Mouse (Mus musculus) midbrain, embryonic 13.5 days (tissue): ENCODE measurements around the gene Txndc16. TPM values are rescaled to one million over a fixed set of nuclear protein-coding genes. Genes with fewer than 3 reads are reported as not detected.

Experiments used
- ATAC-seq: fragments of 200-750 bp; cut with Nextera tagmentation; 2 replicates; pipeline ENCODE4 v1.8.0; 2017; ENCODE audit warnings: mild to moderate bottlenecking, moderate TSS enrichment, moderate library complexity
- H3K27ac ChIP-seq: fragments of 300-500 bp; sonication (generic); 2 replicates; pipeline ENCODE4 v1.5.1; 2015; ENCODE audit warnings: inconsistent platforms, mild to moderate bottlenecking, moderate library complexity
- H3K27me3 ChIP-seq: fragments of 300-500 bp; sonication (generic); 2 replicates; pipeline ENCODE4 v1.6.1; 2015; ENCODE audit warnings: mild to moderate bottlenecking, inconsistent platforms
- H3K36me3 ChIP-seq: fragments of 300-500 bp; sonication (generic); 2 replicates; pipeline ENCODE4 v1.6.1; 2015; ENCODE audit warnings: mild to moderate bottlenecking, inconsistent platforms
- H3K4me1 ChIP-seq: fragments of 300-500 bp; sonication (generic); replicated peaks from 2 replicates; pipeline ENCODE4 v1.6.1; 2015; ENCODE audit warnings: inconsistent platforms
- H3K4me2 ChIP-seq: fragments of 300-500 bp; sonication (generic); replicated peaks from 2 replicates; pipeline ENCODE4 v1.6.1; 2015; ENCODE audit warnings: moderate library complexity, mild to moderate bottlenecking, inconsistent platforms
- H3K4me3 ChIP-seq: fragments of 300-500 bp; sonication (generic); replicated peaks from 2 replicates; pipeline ENCODE4 v1.5.1; 2015; ENCODE audit warnings: mild to moderate bottlenecking, inconsistent platforms
- H3K9ac ChIP-seq: fragments of 300-500 bp; sonication (generic); replicated peaks from 2 replicates; pipeline ENCODE4 v1.6.1; 2015; ENCODE audit warnings: mild to moderate bottlenecking, inconsistent platforms
- H3K9me3 ChIP-seq: fragments of 300-500 bp; sonication (generic); 2 replicates; pipeline ENCODE4 v1.6.1; 2016; ENCODE audit warnings: mild to moderate bottlenecking, inconsistent platforms
- WGBS: fragments of 180-500 bp; shearing (Covaris S2); methylation state at CpG from one replicate; pipeline ENCODE4 v1.1.7; 2015; 5-methylcytosine and 5-hydroxymethylcytosine counted together
- polyA plus RNA-seq: library from polyadenylated mRNA; unstranded; fragments of >200 nt; fragmentation: Nextera tagmentation; extraction: Ambion mirVana; gene quantifications from 2 replicates; pipeline ENCODE4 v1.2.1, GENCODE M21; 2015

Gene Txndc16
- 29.9 and 30.5 TPM in 2 replicates for polyA plus RNA-seq

- Histone ChIP-seq H3K27me3 (no peaks in the 10 kb centered on the region), H3K4me2 (peak within 1 kb of the TSS; percentile 68), H3K4me1 (peaks cover 26% of the 10 kb centered on the region), H3K27ac (peak within 1 kb of the TSS; percentile 98), H3K9ac (peak within 1 kb of the TSS; percentile 97), H3K4me3 (peak within 1 kb of the TSS; percentile 96), H3K36me3 (no peaks in the 10 kb centered on the region), H3K9me3 (no peaks in the 10 kb centered on the region)
- ATAC-seq: peak; percentile 59
- WGBS: under 1% methylated on average over 57 of the region's 59 CpGs
These were observed at the start of gene Txndc16 for GRCm38 (mm10) chr14:45220090-45220956. TSS of gene Txndc16 (minus strand) at chr14:45220328.

GRCm38 (mm10) chr14:45263831-45264592 lies 43.9 kb upstream of the Txndc16 start:
- no peak overlapping the region for H3K27ac ChIP-seq
- no peak overlapping the region for H3K4me3 ChIP-seq

GRCm38 (mm10) chr14:45251548-45252076 lies 31.5 kb upstream of the Txndc16 start:
- Histone ChIP-seq H3K4me1 (peaks cover 2% of the 10 kb centered on the region; the same call in 1 of the 2 replicates), H3K36me3 (peaks cover 13% of the 10 kb centered on the region)
- 93% methylated on average over 4 of the region's 4 CpGs for WGBS

More at GRCm38 (mm10) chr14:45263831-45264592, 43.9 kb upstream of the Txndc16 start:
- WGBS: 84% methylated on average over 3 of the region's 3 CpGs
- Histone ChIP-seq H3K4me2 (no peak overlapping the region), H3K36me3 (peaks cover 34% of the 10 kb centered on the region), H3K9me3 (no peaks in the 10 kb centered on the region), H3K4me1 (no peaks in the 10 kb centered on the region), H3K9ac (no peak overlapping the region), H3K27me3 (no peaks in the 10 kb centered on the region)
- no peak for ATAC-seq

GRCm38 (mm10) chr14:45241613-45242012 lies 21.5 kb upstream of the Txndc16 start:
- no peak overlapping the region for H3K4me3 ChIP-seq
- no peak overlapping the region for H3K27ac ChIP-seq
- H3K4me1 ChIP-seq: no peaks in the 10 kb centered on the region
- peaks cover 2% of the 10 kb centered on the region for H3K36me3 ChIP-seq
- ATAC-seq: no peak
- no peak overlapping the region for H3K4me2 ChIP-seq
- no peaks in the 10 kb centered on the region for H3K9me3 ChIP-seq
- no peak overlapping the region for H3K9ac ChIP-seq
- 41% methylated on average over 1 of the region's 1 CpGs for WGBS
- H3K27me3 ChIP-seq: no peaks in the 10 kb centered on the region

More at GRCm38 (mm10) chr14:45251548-45252076, 31.5 kb upstream of the Txndc16 start:
- no peak for ATAC-seq
- H3K9ac ChIP-seq: no peak overlapping the region
- no peak overlapping the region for H3K27ac ChIP-seq
- no peak overlapping the region for H3K4me3 ChIP-seq
- no peaks in the 10 kb centered on the region for H3K27me3 ChIP-seq
- no peaks in the 10 kb centered on the region for H3K9me3 ChIP-seq
- no peak overlapping the region for H3K4me2 ChIP-seq

GRCm38 (mm10) chr14:45239042-45239441 lies 18.9 kb upstream of the Txndc16 start:
- Histone ChIP-seq H3K4me1 (no peaks in the 10 kb centered on the region), H3K27me3 (no peaks in the 10 kb centered on the region), H3K9ac (no peak overlapping the region), H3K9me3 (no peaks in the 10 kb centered on the region), H3K36me3 (no peaks in the 10 kb centered on the region), H3K4me3 (no peak overlapping the region), H3K27ac (no peak overlapping the region), H3K4me2 (no peak overlapping the region)
- WGBS: 85% methylated on average over 2 of the region's 2 CpGs
- no peak for ATAC-seq

GRCm38 (mm10) chr14:45220957-45221630 lies 966 bp upstream of the Txndc16 start:
- 8% methylated on average over 11 of the region's 11 CpGs for WGBS
- H3K4me1 ChIP-seq: peaks cover 26% of the 10 kb centered on the region
- ATAC-seq: no peak

GRCm38 (mm10) chr14:45219281-45220089 lies 643 bp downstream of the Txndc16 start, which contains the start of gene Gpr137c:
TSS of gene Gpr137c (plus strand) at chr14:45219717.
- peak; percentile 99 for ATAC-seq
- no peaks in the 10 kb centered on the region for H3K27me3 ChIP-seq
- WGBS: under 1% methylated on average over 82 of the region's 86 CpGs

More at GRCm38 (mm10) chr14:45220957-45221630, 966 bp upstream of the Txndc16 start:
- peak overlapping the region; percentile 97 for H3K9ac ChIP-seq
- no peaks in the 10 kb centered on the region for H3K9me3 ChIP-seq
- H3K27ac ChIP-seq: peak overlapping the region; percentile 98
- H3K36me3 ChIP-seq: no peaks in the 10 kb centered on the region
- no peaks in the 10 kb centered on the region for H3K27me3 ChIP-seq
- H3K4me2 ChIP-seq: peak overlapping the region; percentile 66
- peak overlapping the region; percentile 96 for H3K4me3 ChIP-seq

GRCm38 (mm10) chr14:45217693-45218092 lies 2.4 kb downstream of the Txndc16 start:
- 0 out of 2 replicates have a peak, but pooled peaks cover 4% of the 10 kb centered on the region for H3K36me3 ChIP-seq
- WGBS: 88% methylated on average over 4 of the region's 4 CpGs
- H3K4me3 ChIP-seq: peak overlapping the region; percentile 67; the same call in 1 of the 2 replicates
- no peaks in the 10 kb centered on the region for H3K9me3 ChIP-seq
- H3K9ac ChIP-seq: peak overlapping the region; percentile 72; the same call in 1 of the 2 replicates
- H3K27ac ChIP-seq: no peak overlapping the region
- H3K4me2 ChIP-seq: peak overlapping the region; percentile 68
- ATAC-seq: no peak
- no peaks in the 10 kb centered on the region for H3K27me3 ChIP-seq
- H3K4me1 ChIP-seq: peaks cover 21% of the 10 kb centered on the region

More at GRCm38 (mm10) chr14:45219281-45220089, 643 bp downstream of the Txndc16 start, which contains the start of gene Gpr137c:
- Histone ChIP-seq H3K4me2 (peak within 1 kb of the TSS; percentile 68), H3K36me3 (no peaks in the 10 kb centered on the region), H3K27ac (peak within 1 kb of the TSS; percentile 98), H3K4me1 (peaks cover 26% of the 10 kb centered on the region), H3K4me3 (peak within 1 kb of the TSS; percentile 96), H3K9me3 (no peaks in the 10 kb centered on the region), H3K9ac (peak within 1 kb of the TSS; percentile 97)

- WGBS: 96% methylated on average over 9 of the region's 9 CpGs
- no peaks in the 10 kb centered on the region for H3K27me3 ChIP-seq
- no peak overlapping the region for H3K4me2 ChIP-seq
- H3K36me3 ChIP-seq: peaks cover 8% of the 10 kb centered on the region; the same call in 1 of the 2 replicates
- no peak for ATAC-seq
- no peak overlapping the region for H3K27ac ChIP-seq
- H3K9ac ChIP-seq: no peak overlapping the region
- H3K9me3 ChIP-seq: no peaks in the 10 kb centered on the region
- no peak overlapping the region for H3K4me3 ChIP-seq
- H3K4me1 ChIP-seq: peaks cover 16% of the 10 kb centered on the region
These were observed 3.3 kb downstream of the Txndc16 start for GRCm38 (mm10) chr14:45216711-45217340.

GRCm38 (mm10) chr14:45211431-45211830 lies 8.7 kb downstream of the Txndc16 start:
- no peak overlapping the region for H3K4me3 ChIP-seq
- H3K4me2 ChIP-seq: no peak overlapping the region
- peaks cover 39% of the 10 kb centered on the region for H3K36me3 ChIP-seq
- 98% methylated on average over 1 of the region's 1 CpGs for WGBS
- H3K27ac ChIP-seq: no peak overlapping the region
- H3K4me1 ChIP-seq: no peaks in the 10 kb centered on the region
- H3K9me3 ChIP-seq: no peaks in the 10 kb centered on the region
- H3K9ac ChIP-seq: no peak overlapping the region
- H3K27me3 ChIP-seq: no peaks in the 10 kb centered on the region
- no peak for ATAC-seq
